Mouse (Mus musculus): ENCODE measurements at regions not wholly inside any gene's neighbourhood (a gene's known extent, or its start where the extent isn't known, plus 50 kb on each side); places are given as distances from the start of the nearest gene placed in this dataset.

DNA sequence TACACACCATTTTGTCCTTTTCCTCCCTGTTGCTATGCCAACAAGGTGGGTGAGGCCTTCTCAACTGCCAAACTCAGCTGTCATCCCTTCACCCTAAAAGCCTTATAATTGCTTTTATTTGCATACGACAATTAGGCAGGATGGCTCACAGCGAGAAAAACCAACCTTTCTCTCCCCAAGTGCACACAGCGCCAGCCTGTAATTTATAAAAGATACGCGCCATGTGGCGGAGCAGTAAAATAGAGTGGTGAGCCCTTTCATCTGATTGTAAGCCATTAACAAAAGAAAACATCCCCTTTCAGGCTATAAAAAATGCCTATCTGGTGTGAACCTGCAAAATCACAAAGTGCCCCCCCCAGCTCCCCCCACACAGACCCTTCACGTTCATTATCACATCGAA, 262.0 kb downstream of the Nr2f2 start:
- DNase-seq = no peak

DNA sequence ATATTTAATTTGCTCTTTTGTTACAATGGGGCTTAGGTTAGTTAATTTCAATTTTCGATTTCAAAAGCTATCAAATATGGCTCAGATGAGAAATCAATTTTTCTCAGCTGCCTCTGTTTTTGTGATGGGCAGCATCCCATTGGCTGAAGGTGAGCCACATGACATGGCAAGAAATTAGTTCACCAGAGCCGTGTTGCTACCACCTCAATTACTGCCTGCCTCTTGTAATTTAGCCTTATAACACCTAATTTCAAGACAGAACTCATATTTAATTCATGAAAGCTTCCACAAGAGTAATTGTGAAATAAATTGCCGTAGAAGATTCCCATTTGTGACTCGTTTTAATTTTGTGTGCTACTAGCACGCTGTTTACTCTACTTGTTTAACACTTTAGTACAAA, 262.9 kb downstream of the Nr2f2 start:
- DNase-seq = no peak

- DNase-seq = no peak
Measured at GRCm38 (mm10) chr7:70099001-70099400, 267.5 kb downstream of the Nr2f2 start.

GRCm38 (mm10) chr7:70093916-70094784, 272.4 kb downstream of the Nr2f2 start:
- DNase-seq = no peak

DNA sequence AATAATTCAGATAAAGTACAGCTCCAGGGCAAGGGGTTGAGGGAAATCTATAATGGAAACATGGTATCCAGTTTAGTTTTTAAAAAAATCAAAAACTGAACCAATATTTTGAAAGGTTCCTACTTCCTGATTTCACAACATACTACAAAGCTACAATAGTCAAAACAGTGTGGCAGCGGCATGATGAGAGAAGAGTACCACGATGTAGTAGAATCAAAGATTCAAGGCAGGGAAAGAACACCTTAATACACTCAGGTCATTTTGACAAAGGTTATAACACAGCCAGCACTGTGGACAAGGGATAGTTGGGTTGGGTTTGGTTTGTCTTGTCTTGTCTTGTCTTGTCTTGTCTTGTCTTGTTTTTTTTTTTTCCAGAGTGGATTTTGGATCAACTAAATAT, 274.4 kb downstream of the Nr2f2 start:
- DNase-seq = no peak

- DNase-seq = no peak
Measured at GRCm38 (mm10) chr7:70089121-70089520, 277.4 kb downstream of the Nr2f2 start.

- no peak for DNase-seq
Measured at GRCm38 (mm10) chr7:70069662-70070061, 296.9 kb downstream of the Nr2f2 start.

GRCm38 (mm10) chr7:70067828-70068719, 298.5 kb downstream of the Nr2f2 start:
- DNase-seq = no peak

GRCm38 (mm10) chr7:70067071-70067470, 299.5 kb downstream of the Nr2f2 start:
- DNase-seq = no peak

DNA sequence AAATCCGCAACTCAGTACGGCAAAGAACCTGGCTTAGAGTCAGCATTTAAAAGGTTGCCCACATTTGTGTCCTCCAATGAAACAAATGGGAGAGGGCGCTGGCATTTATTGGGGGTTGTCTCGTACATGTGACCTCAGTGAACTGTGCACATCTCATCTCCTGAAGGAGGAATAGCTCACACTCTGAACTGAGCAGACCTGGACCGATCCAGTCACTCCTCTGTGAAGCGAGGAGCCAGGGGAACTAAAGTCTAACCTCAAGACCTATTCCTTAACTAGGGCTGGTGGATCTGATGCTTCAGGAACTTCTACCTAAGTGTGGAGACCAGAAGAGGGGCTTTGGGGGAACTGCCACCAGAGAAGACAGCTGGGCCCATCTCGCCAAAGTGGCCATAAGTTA, 300.1 kb downstream of the Nr2f2 start:
- no peak for DNase-seq

DNA sequence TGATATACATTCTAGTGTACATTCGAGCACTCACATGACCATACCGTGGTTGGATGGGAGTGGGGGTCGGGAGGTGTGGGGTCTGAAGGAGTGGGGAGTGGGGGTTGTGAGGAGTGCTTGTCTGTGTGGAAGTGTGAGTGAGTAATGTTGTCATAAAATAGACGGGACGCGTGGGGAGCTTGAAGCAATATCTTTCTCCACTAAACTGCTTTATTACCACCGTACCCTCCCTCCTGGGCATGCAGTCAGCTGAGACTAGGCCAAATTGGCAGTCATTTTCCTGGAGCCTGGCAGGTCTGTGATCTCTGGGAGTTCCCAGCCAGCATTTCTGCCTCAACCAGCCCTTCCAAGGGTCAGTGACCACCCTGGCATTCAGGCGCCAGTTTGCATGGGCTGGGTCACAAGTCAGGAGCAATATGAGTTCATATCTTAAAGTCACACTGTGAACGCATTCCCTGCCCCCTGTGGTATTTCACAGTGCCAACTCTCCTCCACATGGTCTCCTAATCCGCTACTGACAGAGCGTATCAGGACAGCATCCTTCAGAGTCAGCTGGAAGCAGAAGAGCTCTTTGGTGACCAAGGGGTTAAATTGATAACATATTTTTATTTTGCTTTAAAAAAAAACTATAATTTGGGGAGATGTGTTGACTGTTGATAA, 300.9 kb downstream of the Nr2f2 start:
- DNase-seq = no peak

DNA sequence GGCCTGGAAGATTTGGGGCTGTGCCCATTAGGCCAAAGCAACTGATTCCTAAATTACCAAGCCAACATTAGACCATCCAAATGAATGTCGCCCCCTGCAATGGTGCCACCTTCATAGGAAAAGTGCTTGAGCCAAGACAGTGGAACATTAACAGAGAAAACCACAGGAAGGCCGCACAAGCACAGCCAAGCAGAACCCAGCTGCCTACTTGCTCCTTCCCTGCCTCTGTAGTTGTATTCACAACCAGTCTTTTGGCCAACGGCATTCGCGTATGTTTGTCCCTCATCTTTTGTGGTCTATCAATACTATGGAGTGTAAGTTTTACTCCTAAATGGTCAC, 319.2 kb downstream of the Nr2f2 start:
- no peak for DNase-seq

GRCm38 (mm10) chr7:70046691-70047414, 319.7 kb downstream of the Nr2f2 start:
- DNase-seq = no peak

GRCm38 (mm10) chr7:70037011-70037410, 329.5 kb downstream of the Nr2f2 start:
- DNase-seq = no peak

DNA sequence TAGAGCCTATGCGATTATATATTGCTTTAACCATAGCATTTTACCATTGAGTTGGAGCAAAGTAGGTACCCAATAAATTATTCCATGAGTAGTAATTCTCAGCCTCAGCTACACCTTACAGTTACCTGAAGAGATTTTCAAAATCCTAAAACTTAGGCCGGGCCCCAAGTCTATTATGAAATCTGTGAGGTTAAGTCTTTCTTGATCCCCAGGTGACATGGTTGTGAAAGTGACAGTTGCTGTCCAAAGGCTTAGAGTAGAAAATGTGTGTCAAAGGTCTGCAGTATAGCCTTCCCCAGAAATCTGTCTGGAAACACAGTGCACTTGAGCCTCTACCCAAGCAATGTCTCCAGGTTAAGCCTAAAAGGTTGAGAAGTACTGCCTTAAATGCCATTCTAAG, 333.7 kb downstream of the Nr2f2 start:
- DNase-seq = no peak

GRCm38 (mm10) chr7:70029311-70029710, 337.2 kb downstream of the Nr2f2 start:
- no peak for DNase-seq

DNA sequence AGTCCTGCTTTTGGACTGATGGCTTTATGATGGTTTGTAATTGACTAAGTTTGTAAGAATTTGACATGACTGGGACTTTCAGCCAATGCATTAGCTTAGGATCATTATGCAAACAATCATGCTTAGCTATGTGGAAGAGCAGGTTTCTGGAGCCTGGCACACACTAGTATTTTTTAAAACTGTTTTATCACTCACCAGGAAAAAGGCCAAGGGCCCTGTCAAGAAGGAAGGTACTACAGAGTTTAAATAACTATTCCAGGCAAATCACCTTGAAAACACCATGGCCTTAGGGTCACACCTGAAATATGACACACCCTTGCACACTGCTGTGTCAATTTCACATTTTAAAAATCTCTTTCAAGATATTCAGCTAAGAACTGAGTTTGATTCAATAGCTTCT, 341.0 kb downstream of the Nr2f2 start:
- DNase-seq = peak in 1 of 2 experiments; percentile 13

- no peak for DNase-seq
Measured at GRCm38 (mm10) chr7:70016611-70017010, 349.9 kb downstream of the Nr2f2 start.

GRCm38 (mm10) chr7:70003200-70003986, 363.1 kb downstream of the Nr2f2 start:
- DNase-seq = no peak

- no peak for DNase-seq
Measured at GRCm38 (mm10) chr7:69998756-69999155, 367.8 kb downstream of the Nr2f2 start.

DNA sequence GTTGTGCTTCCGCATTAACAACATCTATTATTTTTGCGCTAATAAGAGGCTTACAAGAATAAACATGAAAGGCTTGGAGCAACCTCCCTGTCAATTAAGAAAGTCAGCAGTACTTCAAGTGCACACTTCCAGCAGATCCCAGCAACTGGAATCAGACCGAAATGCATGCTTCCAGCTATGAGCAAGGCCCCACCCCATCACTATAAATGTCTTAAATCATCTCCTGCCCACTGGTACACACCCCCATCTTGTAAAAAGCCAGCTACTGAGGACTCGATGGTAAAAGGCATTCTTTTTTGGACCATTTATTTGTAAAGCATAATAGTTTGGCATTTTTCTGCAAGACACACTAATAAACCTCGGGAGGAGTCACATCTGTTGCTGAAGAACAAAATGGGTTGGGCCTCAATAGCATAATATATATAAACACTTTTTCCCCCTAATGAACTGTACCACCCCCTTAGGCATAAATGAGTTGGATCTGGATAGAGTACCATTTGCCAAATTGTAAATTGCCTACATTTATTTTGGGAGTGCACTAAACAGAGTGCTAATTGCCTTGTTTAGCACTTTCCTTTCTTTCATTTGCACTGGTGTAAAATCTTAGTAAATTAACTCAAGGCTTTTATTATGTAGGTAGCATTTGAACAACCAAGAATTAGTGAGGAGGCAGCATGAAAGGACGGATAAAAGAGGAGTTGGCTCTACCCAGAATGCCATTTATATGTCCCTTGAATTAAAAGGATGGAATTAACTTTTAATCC, 371.8 kb downstream of the Nr2f2 start:
- DNase-seq = no peak

Data from lung, adult 18-20 months (tissue).